Mouse (Mus musculus) MEL (cell line): ENCODE results near the gene Sgsm1. TPM values are rescaled to one million over a fixed set of nuclear protein-coding genes. Genes with fewer than 3 reads are reported as not detected.

Experiments
- DNase-seq: peaks from one replicate; pipeline ENCODE4 v3.0.0; 2011; ENCODE audit warnings: low read depth, low spot score
- H3K27ac ChIP-seq: 2 replicates; pipeline ENCODE4 v1.5.1; 2012; ENCODE audit warnings: low read depth, mild to moderate bottlenecking, control low read depth, low read length, moderate library complexity; ENCODE audit not compliant: control insufficient read depth
- H3K27me3 ChIP-seq, 2 experiments: fragments of 150-350 bp in 1 of 2; sonication (generic) in 1 of 2; 2 replicates each; pipeline ENCODE4 v1.6.1; 2012; ENCODE audit warnings: low read length in 2 of 2, mild to moderate bottlenecking in 2 of 2, improper control_type of control experiment in 1 of 2, moderate library complexity in 1 of 2; ENCODE audit not compliant: insufficient read depth in 2 of 2, control insufficient read depth in 1 of 2
- H3K36me3 ChIP-seq, 2 experiments: 2 replicates each; pipeline ENCODE4 v1.6.1; 2012 to 2014; ENCODE audit warnings: low read length in 2 of 2, improper control_type of control experiment in 1 of 2, inconsistent platforms in 1 of 2, mild to moderate bottlenecking in 1 of 2; ENCODE audit not compliant: insufficient read depth in 2 of 2, control insufficient read depth in 1 of 2
- H3K4me1 ChIP-seq, 2 experiments: fragments of 150-350 bp in 1 of 2; sonication (generic) in 1 of 2; 2 replicates each; pipeline ENCODE4 v1.6.1; 2012; ENCODE audit warnings: low read length in 2 of 2, improper control_type of control experiment in 1 of 2, mild to moderate bottlenecking in 1 of 2; ENCODE audit not compliant: insufficient read depth in 2 of 2, control insufficient read depth in 1 of 2
- H3K4me3 ChIP-seq, 2 experiments: fragments of 150-350 bp in 1 of 2; sonication (generic) in 1 of 2; 2 replicates each; pipeline ENCODE4 v1.5.1; 2012; ENCODE audit warnings: low read depth in 2 of 2, low read length in 2 of 2, mild to moderate bottlenecking in 2 of 2, moderate library complexity in 2 of 2, control low read depth in 1 of 2, improper control_type of control experiment in 1 of 2; ENCODE audit not compliant: control insufficient read depth in 1 of 2, insufficient read depth in 1 of 2
- H3K79me2 ChIP-seq: 2 replicates; pipeline ENCODE4 v1.6.1; 2012; ENCODE audit warnings: mild to moderate bottlenecking, low read length, moderate library complexity; ENCODE audit not compliant: control insufficient read depth, poor library complexity, insufficient read depth
- H3K9ac ChIP-seq: 2 replicates; pipeline ENCODE4 v1.6.1; 2012; ENCODE audit warnings: low read depth, mild to moderate bottlenecking, control low read depth, low read length, moderate library complexity; ENCODE audit not compliant: control insufficient read depth, poor library complexity, severe bottlenecking
- H3K9me3 ChIP-seq: fragments of 150-350 bp; sonication (generic); replicated peaks from 2 replicates; pipeline ENCODE4 v1.6.1; 2012; ENCODE audit warnings: mild to moderate bottlenecking, low read length, improper control_type of control experiment, moderate library complexity; ENCODE audit not compliant: insufficient read depth
- CTCF ChIP-seq, 3 experiments: IDR thresholded peaks in 2 of 3; conservative IDR thresholded peaks in 1 of 3; 2 replicates each; pipeline ENCODE4 v1.5.1; 2011 to 2012; ENCODE audit warnings: low read length in 3 of 3, low read depth in 2 of 3, mild to moderate bottlenecking in 2 of 3, improper control_type of control experiment in 1 of 3, inconsistent platforms in 1 of 3, mixed read lengths in 1 of 3, moderate library complexity in 1 of 3; ENCODE audit not compliant: control insufficient read depth in 1 of 3, insufficient read depth in 1 of 3, poor library complexity in 1 of 3, severe bottlenecking in 1 of 3
- ELF1 ChIP-seq: IDR thresholded peaks from 2 replicates; pipeline ENCODE4 v1.6.1; 2014; ENCODE audit warnings: low read depth, mild to moderate bottlenecking, inconsistent platforms, low read length, improper control_type of control experiment, moderate library complexity
- EP300 ChIP-seq, 2 experiments: IDR thresholded peaks; 2 replicates each; pipeline ENCODE4 v1.6.1; 2011; ENCODE audit warnings: improper control_type of control experiment in 2 of 2, low read length in 2 of 2, low read depth in 1 of 2, mild to moderate bottlenecking in 1 of 2
- ETS1 ChIP-seq: IDR thresholded peaks from 2 replicates; pipeline ENCODE4 v1.6.1; 2012; ENCODE audit warnings: low read depth, mild to moderate bottlenecking, inconsistent platforms, low read length, improper control_type of control experiment, moderate library complexity
- GABPA ChIP-seq: IDR thresholded peaks from 2 replicates; pipeline ENCODE4 v1.6.1; 2012; ENCODE audit warnings: low read depth, mild to moderate bottlenecking, inconsistent platforms, low read length, improper control_type of control experiment, moderate library complexity
- GATA1 ChIP-seq: IDR thresholded peaks from 2 replicates; pipeline ENCODE4 v1.6.1; 2011; ENCODE audit warnings: low read depth, low read length, improper control_type of control experiment
- HCFC1 ChIP-seq: IDR thresholded peaks from 2 replicates; pipeline ENCODE4 v1.6.1; 2012; ENCODE audit warnings: low read depth, mild to moderate bottlenecking, inconsistent platforms, low read length, improper control_type of control experiment, moderate library complexity
- MAFK ChIP-seq: IDR thresholded peaks from 2 replicates; pipeline ENCODE4 v1.6.1; 2011; ENCODE audit warnings: low read depth, mild to moderate bottlenecking, low read length, improper control_type of control experiment, borderline replicate concordance
- MAX ChIP-seq: IDR thresholded peaks from 2 replicates; pipeline ENCODE4 v1.6.1; 2011; ENCODE audit warnings: low read length, improper control_type of control experiment
- NELFE ChIP-seq: IDR thresholded peaks from 2 replicates; pipeline ENCODE4 v1.6.1; 2011; ENCODE audit warnings: low read depth, low read length, improper control_type of control experiment
- NRF1 ChIP-seq: IDR thresholded peaks from 2 replicates; pipeline ENCODE4 v1.6.1; 2014; ENCODE audit warnings: low read depth, mild to moderate bottlenecking, inconsistent platforms, low read length, improper control_type of control experiment, moderate library complexity; ENCODE audit not compliant: poor library complexity, insufficient read depth, severe bottlenecking
- POLR2A ChIP-seq, 2 experiments: IDR thresholded peaks; 2 replicates each; pipeline ENCODE4 v1.6.1; 2011 to 2012; ENCODE audit warnings: low read length in 2 of 2, mild to moderate bottlenecking in 2 of 2, control low read depth in 1 of 2, improper control_type of control experiment in 1 of 2, low read depth in 1 of 2, moderate library complexity in 1 of 2; ENCODE audit not compliant: control insufficient read depth in 1 of 2, insufficient read depth in 1 of 2, poor library complexity in 1 of 2
- RCOR1 ChIP-seq: IDR thresholded peaks from 2 replicates; pipeline ENCODE4 v1.6.1; 2012; ENCODE audit warnings: low read depth, mild to moderate bottlenecking, inconsistent platforms, low read length, improper control_type of control experiment
- TCF12 ChIP-seq: IDR thresholded peaks from 2 replicates; pipeline ENCODE4 v1.6.1; 2014; ENCODE audit warnings: low read depth, mild to moderate bottlenecking, inconsistent platforms, low read length, improper control_type of control experiment, moderate library complexity
- USF1 ChIP-seq: IDR thresholded peaks from 2 replicates; pipeline ENCODE4 v1.6.1; 2014; ENCODE audit warnings: low read depth, mild to moderate bottlenecking, inconsistent platforms, low read length, improper control_type of control experiment, moderate library complexity
- ZC3H11A ChIP-seq: IDR thresholded peaks from 2 replicates; pipeline ENCODE4 v1.6.1; 2012; ENCODE audit warnings: low read depth, mild to moderate bottlenecking, inconsistent platforms, low read length, improper control_type of control experiment
- ZKSCAN1 ChIP-seq: IDR thresholded peaks from 2 replicates; pipeline ENCODE4 v1.6.1; 2012; ENCODE audit warnings: low read depth, mild to moderate bottlenecking, inconsistent platforms, low read length, improper control_type of control experiment, moderate library complexity
- ZMIZ1 ChIP-seq: IDR thresholded peaks from 2 replicates; pipeline ENCODE4 v1.6.1; 2012; ENCODE audit warnings: low read depth, mild to moderate bottlenecking, inconsistent platforms, low read length, improper control_type of control experiment, moderate library complexity
- ZNF384 ChIP-seq: IDR thresholded peaks from 2 replicates; pipeline ENCODE4 v1.6.1; 2012; ENCODE audit warnings: low read depth, mild to moderate bottlenecking, inconsistent platforms, low read length, improper control_type of control experiment
- polyA plus RNA-seq, 2 experiments: library from polyadenylated mRNA; stranded (reverse) in 1 of 2; unstranded in 1 of 2; fragments of >175 nt in 1 of 2; fragments of >200 nt in 1 of 2; gene quantifications; 2 replicates each; pipeline versions ENCODE4 v1.2.1 to v1.2.4; 2012; ENCODE audit warnings: low replicate concordance in 2 of 2, low read depth in 1 of 2; ENCODE audit not compliant: insufficient read length in 2 of 2, insufficient read depth in 1 of 2, missing spikeins in 1 of 2
- total RNA-seq: library from RNA; depleted of rRNA; stranded (reverse); fragments of 300-350 nt; gene quantifications from 2 replicates; pipeline ENCODE4 v1.2.3, GENCODE M21; 2012

Sgsm1 gene
- total and polyA plus RNA-seq, 3 experiments = not detected

- Histone ChIP-seq H3K4me3 (no peak overlapping the region), H3K27ac (no peak overlapping the region), H3K9me3 (no peaks in the 10 kb centered on the region)
- no peak for DNase-seq
- no peak for TF ChIP-seq TCF12
- no peak for TF ChIP-seq ZKSCAN1
- no peak for TF ChIP-seq CTCF (IDR thresholded peaks at IDR 0.05 in 2 of 3, conservative IDR thresholded peaks at IDR 0.05 in 1 of 3; ENCODE audit: control insufficient read depth in 1 of 3, insufficient read depth in 1 of 3, low read depth in 2 of 3, low read length in 3 of 3, poor library complexity in 1 of 3, severe bottlenecking in 1 of 3)
- TF ChIP-seq RCOR1 = no peak
- no peak for TF ChIP-seq ZNF384
- TF ChIP-seq ETS1 = no peak
- TF ChIP-seq, all 39 proteins: peak for 0
- no peaks in the 10 kb centered on the region for H3K36me3 ChIP-seq
- H3K27me3 ChIP-seq = no peaks in the 10 kb centered on the region
- H3K79me2 ChIP-seq = no peaks in the 10 kb centered on the region
- no peak overlapping the region for H3K9ac ChIP-seq
- H3K4me1 ChIP-seq = no peaks in the 10 kb centered on the region
These were observed 38.6 kb upstream of the Sgsm1 start for GRCm38 (mm10) chr5:113349226-113349625.

DNA sequence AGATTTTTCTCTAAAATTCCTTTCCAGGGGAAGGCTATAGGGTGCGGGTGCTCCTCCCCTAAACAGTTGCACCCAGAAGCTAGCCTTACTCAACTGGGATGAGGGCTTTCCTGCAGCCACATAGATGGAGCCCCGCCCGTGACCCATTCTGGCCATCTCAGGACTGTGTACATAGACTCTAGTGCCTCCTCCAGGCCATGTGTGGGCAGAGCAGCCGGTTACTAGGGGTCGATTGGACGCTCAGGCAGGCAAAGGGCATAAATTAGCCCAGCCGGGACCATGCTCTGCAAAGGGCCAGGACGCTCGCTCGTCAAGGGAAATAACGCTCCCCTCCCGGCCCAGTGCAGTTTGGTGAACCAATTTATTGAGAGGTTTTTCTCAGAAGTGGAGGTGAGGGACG, 38.0 kb upstream of the Sgsm1 start:
- TF ChIP-seq HCFC1 (no peak), NELFE (no peak), ZMIZ1 (no peak), EP300 (IDR thresholded peaks at IDR 0.05; ENCODE audit: low read depth in 1 of 2, low read length in 2 of 2) (no peak), POLR2A (IDR thresholded peaks at IDR 0.05; ENCODE audit: control insufficient read depth in 1 of 2, insufficient read depth in 1 of 2, low read depth in 1 of 2, low read length in 2 of 2, poor library complexity in 1 of 2) (no peak), MAFK (no peak), RCOR1 (no peak), ELF1 (no peak), TCF12 (no peak), ZNF384 (no peak), MAX (no peak), GABPA (no peak), USF1 (no peak), ZC3H11A (no peak), NRF1 (no peak), GATA1 (no peak)
- Histone ChIP-seq H3K79me2 (no peaks in the 10 kb centered on the region), H3K27me3 (no peaks in the 10 kb centered on the region), H3K4me3 (no peak overlapping the region), H3K36me3 (no peaks in the 10 kb centered on the region), H3K9ac (no peak overlapping the region), H3K27ac (no peak overlapping the region), H3K9me3 (no peaks in the 10 kb centered on the region), H3K4me1 (no peaks in the 10 kb centered on the region)
- no peak for DNase-seq
